9 mouse cellular contexts compared by ENCODE assay signal in genomic region chr15:100228535-100229336, GRCm38 (mm10). TPM values are rescaled to one million over a fixed set of nuclear protein-coding genes. Genes with fewer than 3 reads are reported as not detected.
A peak's percentile ranks its signal among the peaks of the same experiment; 100 is the strongest.
DNase-seq lines count a peak whose midpoint lies in the region; ATAC-seq and TF ChIP-seq lines count a peak whose summit lies in the region.
"Had no signal": no experiment of that assay in that cellular context is flagged by ENCODE, and none has a peak within 500 bp of the region (broad histone marks: within the 10 kb centered on the region; RNA-seq: fewer than 3 reads in every experiment).

No protein-coding gene starts in this region.

- no peak for TF ChIP-seq CTCF in spleen, adult 2 months (IDR thresholded peaks at IDR 0.05; ENCODE audit: extremely low read depth, insufficient read depth, insufficient read length, insufficient replicate concordance)

- H3K9me3 ChIP-seq in embryonic facial prominence, embryonic 13.5 days = no peaks in the 10 kb centered on the region
- no peaks in the 10 kb centered on the region for H3K9me3 ChIP-seq in intestine, embryonic 15.5 days
- peaks cover 1% of the 10 kb centered on the region; the same call in 1 of the 2 replicates for H3K9me3 ChIP-seq in neural tube, embryonic 12.5 days

- peak overlapping the region; percentile 89 for H3K4me3 ChIP-seq in spleen, adult 2 months (ENCODE audit: extremely low read depth, insufficient read depth, insufficient read length)
- peak overlapping the region; percentile 78 for H3K4me3 ChIP-seq in embryonic facial prominence, embryonic 13.5 days
- peak overlapping the region; percentile 83 for H3K4me3 ChIP-seq in intestine, embryonic 15.5 days (replicated peaks)
- H3K4me3 ChIP-seq in neural tube, embryonic 12.5 days = peak overlapping the region; percentile 87

- H3K27ac ChIP-seq in spleen, adult 2 months (ENCODE audit: insufficient read depth, low read length) = peak overlapping the region; percentile 100
- H3K27ac ChIP-seq in embryonic facial prominence, embryonic 13.5 days = peak overlapping the region; percentile 100
- H3K27ac ChIP-seq in intestine, embryonic 15.5 days = peak overlapping the region; percentile 100
- peak overlapping the region; percentile 100 for H3K27ac ChIP-seq in neural tube, embryonic 12.5 days

- peak overlapping the region; percentile 99 for H3K9ac ChIP-seq in embryonic facial prominence, embryonic 13.5 days
- H3K9ac ChIP-seq in intestine, embryonic 15.5 days = peak overlapping the region; percentile 95
- peak overlapping the region; percentile 99 for H3K9ac ChIP-seq in neural tube, embryonic 12.5 days

- peaks cover 4% of the 10 kb centered on the region; the same call in 1 of the 2 replicates for H3K4me1 ChIP-seq in spleen, adult 2 months (ENCODE audit: control insufficient read depth, insufficient read depth, insufficient read length)
- H3K4me1 ChIP-seq in embryonic facial prominence, embryonic 13.5 days = peaks cover 22% of the 10 kb centered on the region
- H3K4me1 ChIP-seq in intestine, embryonic 15.5 days (replicated peaks) = peaks cover 12% of the 10 kb centered on the region
- H3K4me1 ChIP-seq in neural tube, embryonic 12.5 days = peaks cover 18% of the 10 kb centered on the region

- DNase-seq in spleen, adult 2 months (ENCODE audit: low read depth in 1 of 2, low spot score in 2 of 2) = peak in 1 of 2 experiments; percentile 11
- no peak for DNase-seq in spleen, postnatal 36 days (ENCODE audit: low spot score in 2 of 2)
- no peak for DNase-seq in cerebellum, postnatal 10 days
- no peak for DNase-seq in right cerebral cortex, postnatal 36 days (ENCODE audit: low spot score in 2 of 2)
- no peak for DNase-seq in left cerebral cortex, adult 18-20 months (ENCODE audit: low spot score in 2 of 2)

- peaks cover 1% of the 10 kb centered on the region; the same call in 1 of the 2 replicates for H3K36me3 ChIP-seq in spleen, adult 2 months (ENCODE audit: control insufficient read depth, insufficient read depth, low read length)
- H3K36me3 ChIP-seq in embryonic facial prominence, embryonic 13.5 days = peaks cover 21% of the 10 kb centered on the region
- peaks cover 2% of the 10 kb centered on the region; the same call in 1 of the 2 replicates for H3K36me3 ChIP-seq in intestine, embryonic 15.5 days
- peaks cover 9% of the 10 kb centered on the region for H3K36me3 ChIP-seq in neural tube, embryonic 12.5 days

- 14% methylated on average over 16 of the region's 16 CpGs for WGBS in spleen, adult 2 months
- 16% methylated on average over 16 of the region's 16 CpGs for WGBS in embryonic facial prominence, embryonic 13.5 days
- 6% methylated on average over 16 of the region's 16 CpGs for WGBS in intestine, embryonic 15.5 days
- 17% methylated on average over 16 of the region's 16 CpGs for WGBS in neural tube, embryonic 12.5 days

- H3K27me3 ChIP-seq in spleen, adult 2 months (ENCODE audit: control insufficient read depth, insufficient read depth, low read length) = no peaks in the 10 kb centered on the region
- H3K27me3 ChIP-seq in embryonic facial prominence, embryonic 13.5 days = no peaks in the 10 kb centered on the region
- H3K27me3 ChIP-seq in intestine, embryonic 15.5 days (replicated peaks) = no peaks in the 10 kb centered on the region
- no peaks in the 10 kb centered on the region for H3K27me3 ChIP-seq in neural tube, embryonic 12.5 days (replicated peaks)

- H3K4me2 ChIP-seq in embryonic facial prominence, embryonic 13.5 days = peak overlapping the region; percentile 80
- peak overlapping the region; percentile 73 for H3K4me2 ChIP-seq in intestine, embryonic 15.5 days (replicated peaks)
- H3K4me2 ChIP-seq in neural tube, embryonic 12.5 days (replicated peaks) = peak overlapping the region; percentile 76

- ATAC-seq in embryonic facial prominence, embryonic 13.5 days (ENCODE audit: insufficient number of reproducible peaks, insufficient read depth, low FRiP score, low TSS enrichment, low read depth) = no peak
- ATAC-seq in intestine, embryonic 15.5 days = peak; percentile 9; the same call in 1 of the 2 replicates
- peak; percentile 10; the same call in 1 of the 2 replicates for ATAC-seq in neural tube, embryonic 12.5 days (ENCODE audit: low FRiP score, low read depth)

- no peak for TF ChIP-seq POLR2A in spleen, adult 2 months (IDR thresholded peaks at IDR 0.05; ENCODE audit: low read depth, low read length)

RNA-seq across cellular contexts. Expression of gene Atf1, which starts 1.1 kb away (rescaled TPM):
- polyA plus RNA-seq in spleen, adult 2 months (2012; rRNA removed) = 44.5 and 54.6 TPM in 2 replicates
- polyA plus RNA-seq in embryonic facial prominence, embryonic 13.5 days (2015; fragmentation: Nextera tagmentation; extraction: Ambion mirVana) = 52.3 and 52.9 TPM in 2 replicates
- 41.5 and 44.5 TPM in 2 replicates for polyA plus RNA-seq in intestine, embryonic 15.5 days (2015; fragmentation: Nextera tagmentation; extraction: Ambion mirVana)
- polyA plus RNA-seq in neural tube, embryonic 12.5 days (2016; fragmentation: Nextera tagmentation; extraction: Ambion mirVana) = 26.0 and 27.0 TPM in 2 replicates
- 10 to 100 TPM; 20.8 to 25.4 TPM for total RNA-seq in left cerebral cortex, adult 18-20 months (2021)

RNA-seq across cellular contexts. Expression of gene Tmprss12, which starts 51.9 kb away (rescaled TPM):
- polyA plus RNA-seq in spleen, adult 2 months (2012; rRNA removed) = not detected in 2 replicates
- polyA plus RNA-seq in embryonic facial prominence, embryonic 13.5 days (2015; fragmentation: Nextera tagmentation; extraction: Ambion mirVana) = not detected in 2 replicates
- polyA plus RNA-seq in intestine, embryonic 15.5 days (2015; fragmentation: Nextera tagmentation; extraction: Ambion mirVana) = not detected in 2 replicates
- not detected in 2 replicates for polyA plus RNA-seq in neural tube, embryonic 12.5 days (2016; fragmentation: Nextera tagmentation; extraction: Ambion mirVana)
- not detected for total RNA-seq in left cerebral cortex, adult 18-20 months (2021)
- polyA plus RNA-seq: large intestine, adult 2 months had no signal
